Mouse (Mus musculus): ENCODE measurements at regions not wholly inside any gene's neighbourhood (a gene's known extent, or its start where the extent isn't known, plus 50 kb on each side); places are given as distances from the start of the nearest gene placed in this dataset.

DNA sequence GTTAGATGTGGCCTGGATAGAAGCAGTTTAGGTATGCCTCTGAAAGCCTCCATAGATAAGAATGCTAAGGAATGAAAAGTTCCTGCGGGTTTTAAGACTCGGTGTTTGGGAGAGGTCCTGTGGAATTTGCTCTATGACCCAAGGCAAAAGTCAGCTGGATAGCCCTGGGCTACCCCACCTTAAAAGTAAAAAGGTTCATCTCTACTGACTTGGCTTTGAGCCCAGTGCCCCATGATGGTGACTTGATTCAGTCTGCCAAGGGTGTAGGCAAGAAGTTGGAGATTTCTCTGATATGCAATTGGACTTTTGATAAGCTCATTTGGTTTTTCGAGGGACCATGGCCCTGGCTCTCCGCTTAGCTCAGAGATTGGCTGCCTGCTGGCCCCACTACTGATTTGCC, 78.8 kb upstream of the Herc3 start:
- Histone ChIP-seq H3K27ac (ENCODE audit: low read depth, low read length) (no peak overlapping the region), H3K4me1 (replicated peaks; ENCODE audit: control insufficient read depth, insufficient read depth, low read length) (no peaks in the 10 kb centered on the region), H3K4me3 (ENCODE audit: low read depth, low read length) (no peak overlapping the region), H3K27me3 (replicated peaks; ENCODE audit: control insufficient read depth, insufficient read depth, low read length) (no peaks in the 10 kb centered on the region), H3K9me3 (ENCODE audit: control insufficient read depth) (no peaks in the 10 kb centered on the region), H3K4me2 (replicated peaks; ENCODE audit: low read depth) (no peak overlapping the region), H3K9ac (ENCODE audit: low read depth, low read length) (no peak overlapping the region), H3K36me3 (ENCODE audit: control insufficient read depth, insufficient read depth) (no peaks in the 10 kb centered on the region)
- no peak for TF ChIP-seq CTCF (IDR thresholded peaks at IDR 0.05; ENCODE audit: low read depth)
- ATAC-seq = no peak
- 83% methylated on average over 4 of the region's 4 CpGs for WGBS

- no peak for ATAC-seq
- H3K4me3 ChIP-seq (ENCODE audit: low read depth, low read length) = no peak overlapping the region
- no peaks in the 10 kb centered on the region for H3K4me1 ChIP-seq (replicated peaks; ENCODE audit: control insufficient read depth, insufficient read depth, low read length)
- no peaks in the 10 kb centered on the region for H3K27me3 ChIP-seq (replicated peaks; ENCODE audit: control insufficient read depth, insufficient read depth, low read length)
- no peak overlapping the region for H3K9ac ChIP-seq (ENCODE audit: low read depth, low read length)
- H3K27ac ChIP-seq (ENCODE audit: low read depth, low read length) = no peak overlapping the region
- no peak overlapping the region for H3K4me2 ChIP-seq (replicated peaks; ENCODE audit: low read depth)
- no peaks in the 10 kb centered on the region for H3K36me3 ChIP-seq (ENCODE audit: control insufficient read depth, insufficient read depth)
- 63% methylated on average over 2 of the region's 2 CpGs for WGBS
- no peaks in the 10 kb centered on the region for H3K9me3 ChIP-seq (ENCODE audit: control insufficient read depth)
- no peak for TF ChIP-seq CTCF (IDR thresholded peaks at IDR 0.05; ENCODE audit: low read depth)
These were observed 74.8 kb upstream of the Herc3 start for GRCm38 (mm10) chr6:58756309-58757015.

- H3K27ac ChIP-seq (ENCODE audit: low read depth, low read length) = no peak overlapping the region
- no peaks in the 10 kb centered on the region for H3K27me3 ChIP-seq (replicated peaks; ENCODE audit: control insufficient read depth, insufficient read depth, low read length)
- H3K4me3 ChIP-seq (ENCODE audit: low read depth, low read length) = no peak overlapping the region
- H3K4me2 ChIP-seq (replicated peaks; ENCODE audit: low read depth) = no peak overlapping the region
- no peak for ATAC-seq
- 84% methylated on average over 4 of the region's 4 CpGs for WGBS
- no peak overlapping the region for H3K9ac ChIP-seq (ENCODE audit: low read depth, low read length)
- TF ChIP-seq CTCF (IDR thresholded peaks at IDR 0.05; ENCODE audit: low read depth) = no peak
- H3K36me3 ChIP-seq (ENCODE audit: control insufficient read depth, insufficient read depth) = no peaks in the 10 kb centered on the region
- H3K4me1 ChIP-seq (replicated peaks; ENCODE audit: control insufficient read depth, insufficient read depth, low read length) = no peaks in the 10 kb centered on the region
- no peaks in the 10 kb centered on the region for H3K9me3 ChIP-seq (ENCODE audit: control insufficient read depth)
These were observed 73.9 kb upstream of the Herc3 start for GRCm38 (mm10) chr6:58757339-58757738.

GRCm38 (mm10) chr6:58770654-58771218, 60.5 kb upstream of the Herc3 start:
- H3K9ac ChIP-seq (ENCODE audit: low read depth, low read length) = no peak overlapping the region
- H3K4me2 ChIP-seq (replicated peaks; ENCODE audit: low read depth) = no peak overlapping the region
- no peaks in the 10 kb centered on the region for H3K27me3 ChIP-seq (replicated peaks; ENCODE audit: control insufficient read depth, insufficient read depth, low read length)
- peak; percentile 97 for TF ChIP-seq CTCF (IDR thresholded peaks at IDR 0.05; ENCODE audit: low read depth)
- 0 out of 2 replicates have a peak, but pooled peaks have one; percentile 28 for ATAC-seq
- no peak overlapping the region for H3K27ac ChIP-seq (ENCODE audit: low read depth, low read length)
- H3K4me3 ChIP-seq (ENCODE audit: low read depth, low read length) = no peak overlapping the region
- H3K9me3 ChIP-seq (ENCODE audit: control insufficient read depth) = no peaks in the 10 kb centered on the region
- H3K36me3 ChIP-seq (ENCODE audit: control insufficient read depth, insufficient read depth) = no peaks in the 10 kb centered on the region
- no peaks in the 10 kb centered on the region for H3K4me1 ChIP-seq (replicated peaks; ENCODE audit: control insufficient read depth, insufficient read depth, low read length)
- 22% methylated on average over 8 of the region's 8 CpGs for WGBS

DNA sequence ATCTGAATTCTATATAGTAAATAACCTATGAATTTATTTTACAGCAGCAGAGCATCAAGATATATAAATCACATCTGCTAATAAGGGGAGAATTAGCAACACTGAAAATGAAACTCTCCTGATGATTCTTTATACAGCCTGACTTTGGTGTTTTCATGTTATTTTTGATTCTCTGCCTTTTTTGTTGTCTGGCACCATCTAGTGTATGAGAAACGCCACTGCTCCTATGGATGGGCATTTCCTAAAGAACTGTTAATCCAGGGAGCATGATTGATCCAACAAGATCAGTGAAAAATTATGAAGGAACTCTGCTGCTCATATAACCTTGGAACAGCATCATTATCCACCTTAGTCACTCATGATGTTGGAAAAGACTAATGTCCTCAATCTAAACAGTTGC, 59.3 kb upstream of the Herc3 start:
- Histone ChIP-seq H3K36me3 (ENCODE audit: control insufficient read depth, insufficient read depth) (no peaks in the 10 kb centered on the region), H3K4me3 (ENCODE audit: low read depth, low read length) (no peak overlapping the region), H3K27me3 (replicated peaks; ENCODE audit: control insufficient read depth, insufficient read depth, low read length) (no peaks in the 10 kb centered on the region), H3K9ac (ENCODE audit: low read depth, low read length) (no peak overlapping the region), H3K27ac (ENCODE audit: low read depth, low read length) (no peak overlapping the region), H3K4me2 (replicated peaks; ENCODE audit: low read depth) (no peak overlapping the region), H3K4me1 (replicated peaks; ENCODE audit: control insufficient read depth, insufficient read depth, low read length) (no peaks in the 10 kb centered on the region), H3K9me3 (ENCODE audit: control insufficient read depth) (no peaks in the 10 kb centered on the region)
- WGBS = 0% methylated on average over 1 of the region's 1 CpGs
- no peak for ATAC-seq
- peak; percentile 90 for TF ChIP-seq CTCF (IDR thresholded peaks at IDR 0.05; ENCODE audit: low read depth)

Data from intestine, postnatal 0 days (tissue).